In the genomic region with DNA sequence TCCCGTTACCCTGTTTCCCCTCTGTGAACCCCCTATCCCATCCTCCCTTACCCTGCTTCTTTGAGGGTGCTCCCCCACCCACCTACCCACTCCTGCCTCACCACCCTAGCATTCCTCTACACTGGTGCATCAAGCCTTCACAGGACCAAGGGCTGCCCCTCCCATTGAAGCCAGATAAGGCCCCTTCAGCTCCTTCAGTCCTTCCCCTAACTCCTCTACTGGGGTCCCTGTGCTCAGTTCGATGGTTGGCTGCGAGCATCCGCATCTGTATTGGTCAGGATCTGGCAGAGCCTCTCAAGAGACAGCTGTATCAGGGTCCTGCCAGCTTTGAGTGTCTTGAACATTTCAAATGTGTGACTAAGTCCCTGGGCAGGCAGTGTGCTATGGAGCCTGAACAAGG, we compare ENCODE assay signal across 13 mouse cellular contexts. TPM values are rescaled to one million over a fixed set of nuclear protein-coding genes. Genes with fewer than 3 reads are reported as not detected.
DNase-seq lines count a peak whose midpoint lies in the region.
"Had no signal": no experiment of that assay in that cellular context is flagged by ENCODE, and none has a peak within 500 bp of the region (broad histone marks: within the 10 kb centered on the region; RNA-seq: fewer than 3 reads in every experiment).

No protein-coding gene starts in this region.

- intact Hi-C loops in heart, postnatal 14 days (cut with DNase I) = loop anchor here (10.0 kb wide), 1 partner anchor 1546 kb away; no protein-coding TSS in a partner anchor

- peak; percentile 44 for DNase-seq in Muller cell, postnatal 12 days (ENCODE audit: inconsistent ontology term)
- peak; percentile 15 for DNase-seq in gastrocnemius, postnatal 10 days
- DNase-seq in gastrocnemius, postnatal 25 days = peak; percentile 12
- DNase-seq in heart, postnatal 14 days = peak; percentile 6 to 20
- peak; percentile 13 for DNase-seq in lung, postnatal 10 days

RNA-seq across cellular contexts. Expression of gene Gm5426, which starts 2.9 kb away (rescaled TPM):
- not detected for total RNA-seq in gastrocnemius, postnatal 10 days (2021)
- not detected for total RNA-seq in gastrocnemius, postnatal 25 days (2021)
- not detected for total RNA-seq in heart, postnatal 14 days (2021)
- total RNA-seq: adrenal gland, adult 2 months; adrenal gland, postnatal 10 days; adrenal gland, postnatal 25 days; adrenal gland, postnatal 4 days; CH12.LX; common myeloid progenitor, adult 5-6 weeks; forebrain, postnatal 0 days; G1E had no signal

Comparison
In these comparisons a context has a peak if more than half of its experiments do, and no peak if none do; other contexts are left out.
1. Peak in every context shown above with its lines: DNase-seq.